Mouse (Mus musculus) lung, adult 2 months (tissue): ENCODE results near the gene Spdef. TPM values are rescaled to one million over a fixed set of nuclear protein-coding genes. Genes with fewer than 3 reads are reported as not detected.

Source experiments
- DNase-seq: peaks from one replicate; pipeline ENCODE4 v3.0.0; 2022
- H3K4me1 ChIP-seq: fragments of 200-500 bp; 2 replicates; pipeline ENCODE4 v1.6.1; 2011; ENCODE audit warnings: low read length; ENCODE audit not compliant: control insufficient read depth, insufficient read depth
- H3K4me3 ChIP-seq: fragments of 200-500 bp; replicated peaks from 2 replicates; pipeline ENCODE3; 2011; ENCODE audit warnings: low read depth, mild to moderate bottlenecking, control low read depth, low read length; ENCODE audit errors: extremely low read depth
- CTCF ChIP-seq: fragments of 200-500 bp; IDR thresholded peaks from 2 replicates; pipeline ENCODE4 v1.5.1; 2011; ENCODE audit warnings: mild to moderate bottlenecking, low read length, control low read depth; ENCODE audit not compliant: insufficient read depth
- POLR2A ChIP-seq: fragments of 200-500 bp; IDR thresholded peaks from 2 replicates; pipeline ENCODE4 v1.6.1; 2011; ENCODE audit warnings: low read depth, mild to moderate bottlenecking, control low read depth, low read length, borderline replicate concordance; ENCODE audit errors: extremely low read depth
- WGBS: fragments of 180-500 bp; shearing (Covaris S2); methylation state at CpG from one replicate; pipeline ENCODE4 v1.1.7; 2018; 5-methylcytosine and 5-hydroxymethylcytosine counted together
- polyA plus RNA-seq: library from polyadenylated mRNA; depleted of rRNA; stranded (reverse); fragments of >200 nt; gene quantifications from 2 replicates; pipeline ENCODE4 v1.2.3, GENCODE M21; 2012

The Spdef gene
- polyA plus RNA-seq, 1 experiment, result 4.4 TPM

GRCm38 (mm10) chr17:27732152-27732551, 3.4 kb upstream of the Spdef start:
- TF ChIP-seq POLR2A (no peak), CTCF (no peak)
- no peaks in the 10 kb centered on the region for H3K4me1 ChIP-seq
- DNase-seq, result no peak
- H3K4me3 ChIP-seq, result no peak overlapping the region
- 47% methylated on average over 5 of the region's 5 CpGs for WGBS

- TF ChIP-seq POLR2A (no peak), CTCF (no peak)
- H3K4me1 ChIP-seq, result no peaks in the 10 kb centered on the region
- WGBS, result 41% methylated on average over 7 of the region's 7 CpGs
- DNase-seq, result no peak
- H3K4me3 ChIP-seq, result no peak overlapping the region
Measured at GRCm38 (mm10) chr17:27726527-27726926, 2.2 kb downstream of the Spdef start.

- DNase-seq, result no peak
- 29% methylated on average over 10 of the region's 10 CpGs for WGBS
- TF ChIP-seq POLR2A (no peak), CTCF (no peak)
- no peaks in the 10 kb centered on the region for H3K4me1 ChIP-seq
- no peak overlapping the region for H3K4me3 ChIP-seq
Measured at GRCm38 (mm10) chr17:27725412-27725811, 3.3 kb downstream of the Spdef start.

- Histone ChIP-seq H3K4me3 (no peak overlapping the region), H3K4me1 (no peaks in the 10 kb centered on the region)
- TF ChIP-seq CTCF, result no peak
- no peak for TF ChIP-seq POLR2A
- DNase-seq, result no peak
- WGBS, result 30% methylated on average over 10 of the region's 10 CpGs
Measured at GRCm38 (mm10) chr17:27725011-27725410, 3.7 kb downstream of the Spdef start.

- Histone ChIP-seq H3K4me1 (no peaks in the 10 kb centered on the region), H3K4me3 (no peak overlapping the region)
- DNase-seq, result no peak
- WGBS, result 46% methylated on average over 3 of the region's 3 CpGs
- no peak for TF ChIP-seq CTCF
- TF ChIP-seq POLR2A, result no peak
Measured at GRCm38 (mm10) chr17:27724327-27724726, 4.4 kb downstream of the Spdef start.

GRCm38 (mm10) chr17:27721125-27721664, 7.6 kb downstream of the Spdef start:
- no peaks in the 10 kb centered on the region for H3K4me1 ChIP-seq
- no peak overlapping the region for H3K4me3 ChIP-seq
- no peak for DNase-seq
- WGBS, result 68% methylated on average over 9 of the region's 9 CpGs
- TF ChIP-seq CTCF, result no peak
- TF ChIP-seq POLR2A, result no peak

- no peaks in the 10 kb centered on the region for H3K4me1 ChIP-seq
- DNase-seq, result no peak
- no peak overlapping the region for H3K4me3 ChIP-seq
- WGBS, result 58% methylated on average over 9 of the region's 9 CpGs
- TF ChIP-seq POLR2A (no peak), CTCF (no peak)
Measured at GRCm38 (mm10) chr17:27720326-27720725, 8.4 kb downstream of the Spdef start.

GRCm38 (mm10) chr17:27719663-27720062, 9.1 kb downstream of the Spdef start:
- H3K4me1 ChIP-seq, result no peaks in the 10 kb centered on the region
- DNase-seq, result no peak
- WGBS, result 70% methylated on average over 14 of the region's 14 CpGs
- no peak for TF ChIP-seq POLR2A
- H3K4me3 ChIP-seq, result no peak overlapping the region

GRCm38 (mm10) chr17:27718250-27718649, 10.5 kb downstream of the Spdef start:
- no peak for DNase-seq
- Histone ChIP-seq H3K4me3 (no peak overlapping the region), H3K4me1 (no peaks in the 10 kb centered on the region)
- 54% methylated on average over 5 of the region's 5 CpGs for WGBS
- TF ChIP-seq CTCF (no peak), POLR2A (no peak)

GRCm38 (mm10) chr17:27716804-27717203, 12.0 kb downstream of the Spdef start:
- DNase-seq, result peak; percentile 53
- H3K4me3 ChIP-seq, result peak overlapping the region; percentile 51
- H3K4me1 ChIP-seq, result no peaks in the 10 kb centered on the region
- WGBS, result 10% methylated on average over 16 of the region's 16 CpGs
- TF ChIP-seq POLR2A, result no peak
- TF ChIP-seq CTCF, result no peak

GRCm38 (mm10) chr17:27712832-27713231, 15.9 kb downstream of the Spdef start:
- TF ChIP-seq POLR2A (no peak), CTCF (no peak)
- peaks cover 4% of the 10 kb centered on the region for H3K4me1 ChIP-seq
- 83% methylated on average over 1 of the region's 1 CpGs for WGBS
- no peak overlapping the region for H3K4me3 ChIP-seq
- no peak for DNase-seq
